Mouse (Mus musculus): ENCODE results near the gene Lrrc74b. TPM values are rescaled to one million over a fixed set of nuclear protein-coding genes. Genes with fewer than 3 reads are reported as not detected.

Lrrc74b gene
- polyA plus RNA-seq, 1 experiment, result 0.06 TPM

GRCm38 (mm10) chr16:17542632-17543031 is 18.4 kb downstream of the Lrrc74b start:
- H3K4me3 ChIP-seq (ENCODE audit: insufficient read depth, poor library complexity, severe bottlenecking), result no peak overlapping the region
- TF ChIP-seq FOSL1 (IDR thresholded peaks at IDR 0.05; ENCODE audit: insufficient read depth, low read length, poor library complexity, severe bottlenecking), result no peak
- no peak for TF ChIP-seq USF1 (IDR thresholded peaks at IDR 0.05; ENCODE audit: low read depth)
- TF ChIP-seq MYOD1 (IDR thresholded peaks at IDR 0.05; ENCODE audit: control insufficient read depth, insufficient read length, low read depth), result no peak
- TF ChIP-seq CTCF (IDR thresholded peaks at IDR 0.05; ENCODE audit: control insufficient read depth, insufficient read depth, insufficient read length), result no peak
- no peak for TF ChIP-seq MAX (IDR thresholded peaks at IDR 0.05)
- TF ChIP-seq MYOG (IDR thresholded peaks at IDR 0.05; ENCODE audit: control insufficient read depth, extremely low read depth, insufficient read length), result no peak
- no peak for TF ChIP-seq CEBPB (IDR thresholded peaks at IDR 0.05; ENCODE audit: low read depth)
- no peaks in the 10 kb centered on the region for H3K27me3 ChIP-seq (ENCODE audit: control insufficient read depth, insufficient read depth, insufficient read length)
- no peaks in the 10 kb centered on the region for H3K79me3 ChIP-seq (ENCODE audit: low read depth)
- no peaks in the 10 kb centered on the region for H3K36me3 ChIP-seq (ENCODE audit: control insufficient read depth, insufficient read depth)
- no peaks in the 10 kb centered on the region for H3K79me2 ChIP-seq (ENCODE audit: control insufficient read depth, insufficient read depth)
- H3ac ChIP-seq (ENCODE audit: control insufficient read depth, insufficient read length, low read depth), result no peak overlapping the region

DNA sequence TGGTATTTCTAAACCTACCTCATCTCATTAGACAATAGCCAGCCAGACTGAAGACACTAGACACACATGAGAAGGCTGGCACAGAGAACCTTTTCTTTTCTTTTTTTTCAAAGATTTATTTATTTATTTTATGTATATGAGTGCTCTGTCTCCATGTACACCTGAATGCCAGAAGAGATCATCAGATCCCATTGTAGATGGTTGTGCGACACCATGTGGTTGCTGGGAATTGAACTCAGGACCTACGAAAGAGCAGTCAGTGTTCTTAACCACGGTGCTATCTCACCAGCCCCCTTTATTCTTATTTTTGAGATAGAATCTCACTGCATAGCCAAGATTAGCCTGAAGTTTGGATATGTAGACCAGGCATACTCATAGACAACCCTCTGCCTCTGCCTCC is 24.5 kb downstream of the Lrrc74b start:
- no peak overlapping the region for H3ac ChIP-seq (ENCODE audit: control insufficient read depth, insufficient read length, low read depth)
- no peaks in the 10 kb centered on the region for H3K27me3 ChIP-seq (ENCODE audit: control insufficient read depth, insufficient read depth, insufficient read length)
- H3K79me3 ChIP-seq (ENCODE audit: low read depth), result no peaks in the 10 kb centered on the region
- peaks cover 3% of the 10 kb centered on the region for H3K79me2 ChIP-seq (ENCODE audit: control insufficient read depth, insufficient read depth)
- no peaks in the 10 kb centered on the region for H3K36me3 ChIP-seq (ENCODE audit: control insufficient read depth, insufficient read depth)
- TF ChIP-seq USF1 (IDR thresholded peaks at IDR 0.05; ENCODE audit: low read depth), result no peak
- no peak for TF ChIP-seq MYOG (IDR thresholded peaks at IDR 0.05; ENCODE audit: control insufficient read depth, extremely low read depth, insufficient read length)
- no peak for TF ChIP-seq MYOD1 (IDR thresholded peaks at IDR 0.05; ENCODE audit: control insufficient read depth, insufficient read length, low read depth)
- H3K4me3 ChIP-seq (ENCODE audit: insufficient read depth, poor library complexity, severe bottlenecking), result no peak overlapping the region

- Histone ChIP-seq H3K79me2 (ENCODE audit: control insufficient read depth, insufficient read depth) (peaks cover 32% of the 10 kb centered on the region), H3K79me3 (ENCODE audit: low read depth) (peaks cover 18% of the 10 kb centered on the region), H3K4me3 (ENCODE audit: insufficient read depth, poor library complexity, severe bottlenecking) (no peak overlapping the region), H3K27me3 (ENCODE audit: control insufficient read depth, insufficient read depth, insufficient read length) (no peaks in the 10 kb centered on the region), H3ac (ENCODE audit: control insufficient read depth, insufficient read length, low read depth) (no peak overlapping the region), H3K36me3 (ENCODE audit: control insufficient read depth, insufficient read depth) (peaks cover 15% of the 10 kb centered on the region)
- no peak for TF ChIP-seq CTCF (IDR thresholded peaks at IDR 0.05; ENCODE audit: control insufficient read depth, insufficient read depth, insufficient read length)
- no peak for TF ChIP-seq USF1 (IDR thresholded peaks at IDR 0.05; ENCODE audit: low read depth)
- TF ChIP-seq FOSL1 (IDR thresholded peaks at IDR 0.05; ENCODE audit: insufficient read depth, low read length, poor library complexity, severe bottlenecking), result no peak
- TF ChIP-seq MAX (IDR thresholded peaks at IDR 0.05), result no peak
- no peak for TF ChIP-seq MYOG (IDR thresholded peaks at IDR 0.05; ENCODE audit: control insufficient read depth, extremely low read depth, insufficient read length)
- TF ChIP-seq MYOD1 (IDR thresholded peaks at IDR 0.05; ENCODE audit: control insufficient read depth, insufficient read length, low read depth), result no peak
- no peak for TF ChIP-seq CEBPB (IDR thresholded peaks at IDR 0.05; ENCODE audit: low read depth)
Measured at GRCm38 (mm10) chr16:17532676-17533329, 28.2 kb downstream of the Lrrc74b start.

- no peak overlapping the region for H3K4me3 ChIP-seq (ENCODE audit: insufficient read depth, poor library complexity, severe bottlenecking)
- H3K36me3 ChIP-seq (ENCODE audit: control insufficient read depth, insufficient read depth), result peaks cover 20% of the 10 kb centered on the region
- H3K27me3 ChIP-seq (ENCODE audit: control insufficient read depth, insufficient read depth, insufficient read length), result no peaks in the 10 kb centered on the region
- peaks cover 18% of the 10 kb centered on the region for H3K79me3 ChIP-seq (ENCODE audit: low read depth)
- H3K79me2 ChIP-seq (ENCODE audit: control insufficient read depth, insufficient read depth), result peaks cover 32% of the 10 kb centered on the region
- TF ChIP-seq MYOG (IDR thresholded peaks at IDR 0.05; ENCODE audit: control insufficient read depth, extremely low read depth, insufficient read length), result no peak
- TF ChIP-seq FOSL1 (IDR thresholded peaks at IDR 0.05; ENCODE audit: insufficient read depth, low read length, poor library complexity, severe bottlenecking), result no peak
- no peak for TF ChIP-seq CEBPB (IDR thresholded peaks at IDR 0.05; ENCODE audit: low read depth)
- no peak for TF ChIP-seq MYOD1 (IDR thresholded peaks at IDR 0.05; ENCODE audit: control insufficient read depth, insufficient read length, low read depth)
- TF ChIP-seq USF1 (IDR thresholded peaks at IDR 0.05; ENCODE audit: low read depth), result no peak
- no peak for TF ChIP-seq CTCF (IDR thresholded peaks at IDR 0.05; ENCODE audit: control insufficient read depth, insufficient read depth, insufficient read length)
- no peak for TF ChIP-seq MAX (IDR thresholded peaks at IDR 0.05)
- H3ac ChIP-seq (ENCODE audit: control insufficient read depth, insufficient read length, low read depth), result no peak overlapping the region
Measured at GRCm38 (mm10) chr16:17532271-17532670, 28.8 kb downstream of the Lrrc74b start.

GRCm38 (mm10) chr16:17530640-17531288 is 30.3 kb downstream of the Lrrc74b start, which contains the start of gene Thap7:
Thap7 (minus strand) TSS chr16:17531136.
- Histone ChIP-seq H3K79me3 (ENCODE audit: low read depth) (peaks cover 18% of the 10 kb centered on the region), H3K36me3 (ENCODE audit: control insufficient read depth, insufficient read depth) (peaks cover 35% of the 10 kb centered on the region), H3ac (ENCODE audit: control insufficient read depth, insufficient read length, low read depth) (peak within 1 kb of the TSS; percentile 83), H3K4me3 (ENCODE audit: insufficient read depth, poor library complexity, severe bottlenecking) (peak within 1 kb of the TSS; percentile 85), H3K79me2 (ENCODE audit: control insufficient read depth, insufficient read depth) (peaks cover 32% of the 10 kb centered on the region), H3K27me3 (ENCODE audit: control insufficient read depth, insufficient read depth, insufficient read length) (no peaks in the 10 kb centered on the region)
- peak; percentile 69 for TF ChIP-seq MAX (IDR thresholded peaks at IDR 0.05)
- TF ChIP-seq CTCF (IDR thresholded peaks at IDR 0.05; ENCODE audit: control insufficient read depth, insufficient read depth, insufficient read length), result no peak
- TF ChIP-seq CEBPB (IDR thresholded peaks at IDR 0.05; ENCODE audit: low read depth), result no peak
- TF ChIP-seq USF1 (IDR thresholded peaks at IDR 0.05; ENCODE audit: low read depth), result no peak
- TF ChIP-seq MYOD1 (IDR thresholded peaks at IDR 0.05; ENCODE audit: control insufficient read depth, insufficient read length, low read depth), result no peak
